ENCODE assay signal across 12 mouse cellular contexts in the genomic region with DNA sequence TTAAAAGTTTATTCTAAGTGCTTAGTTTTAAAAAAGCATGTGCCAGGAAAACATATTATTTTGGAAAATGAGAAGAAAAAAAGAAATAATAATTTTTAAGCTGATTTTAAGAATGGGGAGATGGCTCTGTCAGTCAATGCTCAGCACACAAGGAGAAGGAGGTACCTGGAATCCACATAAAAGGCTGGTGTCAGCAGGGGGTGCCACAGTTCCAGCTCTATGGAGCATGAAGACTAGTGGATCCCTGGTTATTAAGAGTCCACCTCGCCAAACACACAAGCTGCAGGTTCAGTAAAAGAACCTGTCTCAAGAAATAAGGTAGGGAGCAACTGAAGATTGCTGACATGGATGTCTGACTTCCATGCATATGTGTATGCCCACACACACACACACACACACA.
DNase-seq lines count a peak whose midpoint lies in the region; ATAC-seq and TF ChIP-seq lines count a peak whose summit lies in the region.
"Had no signal": no experiment of that assay in that cellular context is flagged by ENCODE, and none has a peak within 500 bp of the region (broad histone marks: within the 10 kb centered on the region; RNA-seq: fewer than 3 reads in every experiment).

No protein-coding gene starts in this region.

- no peak overlapping the region for H3K4me2 ChIP-seq in hindbrain, postnatal 0 days (ENCODE audit: low read depth, low read length)
- H3K4me2 ChIP-seq in hindbrain, embryonic 14.5 days (replicated peaks), result no peak overlapping the region
- no peak overlapping the region for H3K4me2 ChIP-seq in midbrain, embryonic 14.5 days (ENCODE audit: low read length)
- no peak overlapping the region for H3K4me2 ChIP-seq in midbrain, embryonic 11.5 days
- H3K4me2 ChIP-seq: lung, embryonic 15.5 days; neural tube, embryonic 15.5 days had no signal

- no peaks in the 10 kb centered on the region for H3K4me1 ChIP-seq in hindbrain, postnatal 0 days (ENCODE audit: insufficient read depth, low read length)
- H3K4me1 ChIP-seq in hindbrain, embryonic 14.5 days (replicated peaks; ENCODE audit: control insufficient read depth, insufficient read depth, low read length), result no peaks in the 10 kb centered on the region
- H3K4me1 ChIP-seq in midbrain, embryonic 14.5 days (ENCODE audit: control insufficient read depth, insufficient read depth, low read length), result no peaks in the 10 kb centered on the region
- no peaks in the 10 kb centered on the region for H3K4me1 ChIP-seq in midbrain, embryonic 11.5 days (ENCODE audit: control insufficient read depth, insufficient read depth, low read length)
- H3K4me1 ChIP-seq: lung, embryonic 15.5 days; neural tube, embryonic 15.5 days had no signal

- H3K27me3 ChIP-seq in hindbrain, postnatal 0 days (ENCODE audit: insufficient read depth, low read length), result no peaks in the 10 kb centered on the region
- H3K27me3 ChIP-seq in hindbrain, embryonic 14.5 days (ENCODE audit: control insufficient read depth, insufficient read depth, low read length), result no peaks in the 10 kb centered on the region
- H3K27me3 ChIP-seq in midbrain, embryonic 14.5 days (ENCODE audit: control insufficient read depth, insufficient read depth, low read length), result no peaks in the 10 kb centered on the region
- no peaks in the 10 kb centered on the region for H3K27me3 ChIP-seq in midbrain, embryonic 11.5 days (ENCODE audit: control insufficient read depth, insufficient read depth, low read length)
- H3K27me3 ChIP-seq: lung, embryonic 15.5 days; neural tube, embryonic 15.5 days had no signal

- WGBS in hindbrain, postnatal 0 days, result 55% methylated on average over 1 of the region's 1 CpGs
- 50% methylated on average over 1 of the region's 1 CpGs for WGBS in hindbrain, embryonic 14.5 days
- WGBS in midbrain, embryonic 14.5 days, result 32% methylated on average over 1 of the region's 1 CpGs
- 64% methylated on average over 1 of the region's 1 CpGs for WGBS in midbrain, embryonic 11.5 days

- H3K4me3 ChIP-seq in hindbrain, postnatal 0 days (ENCODE audit: low read length), result no peak overlapping the region
- H3K4me3 ChIP-seq in hindbrain, embryonic 14.5 days (replicated peaks; ENCODE audit: low read length), result no peak overlapping the region
- no peak overlapping the region for H3K4me3 ChIP-seq in midbrain, embryonic 14.5 days (replicated peaks; ENCODE audit: low read depth, low read length)
- no peak overlapping the region for H3K4me3 ChIP-seq in midbrain, embryonic 11.5 days (ENCODE audit: low read depth, low read length)
- H3K4me3 ChIP-seq: lung, embryonic 15.5 days; neural tube, embryonic 15.5 days had no signal

- H3K36me3 ChIP-seq in hindbrain, postnatal 0 days (ENCODE audit: insufficient read depth, low read length), result no peaks in the 10 kb centered on the region
- H3K36me3 ChIP-seq in hindbrain, embryonic 14.5 days (replicated peaks; ENCODE audit: control insufficient read depth, insufficient read depth), result no peaks in the 10 kb centered on the region
- H3K36me3 ChIP-seq in midbrain, embryonic 14.5 days (ENCODE audit: control insufficient read depth, insufficient read depth, low read length), result no peaks in the 10 kb centered on the region
- H3K36me3 ChIP-seq in midbrain, embryonic 11.5 days (ENCODE audit: control insufficient read depth, insufficient read depth, low read length), result no peaks in the 10 kb centered on the region
- H3K36me3 ChIP-seq: lung, embryonic 15.5 days; neural tube, embryonic 15.5 days had no signal

- intact Hi-C loops in heart, postnatal 36 days (cut with DNase I), result loop anchor here (1.0 kb wide), 2 partner anchors 100 to 104 kb away; no protein-coding TSS in a partner anchor

- no peak overlapping the region for H3K9ac ChIP-seq in hindbrain, postnatal 0 days (replicated peaks; ENCODE audit: low read length)
- H3K9ac ChIP-seq in hindbrain, embryonic 14.5 days, result no peak overlapping the region
- no peak overlapping the region for H3K9ac ChIP-seq in midbrain, embryonic 14.5 days (replicated peaks; ENCODE audit: low read length)
- no peak overlapping the region for H3K9ac ChIP-seq in midbrain, embryonic 11.5 days (ENCODE audit: low read length)
- H3K9ac ChIP-seq: lung, embryonic 15.5 days; neural tube, embryonic 15.5 days had no signal

- no peaks in the 10 kb centered on the region for H3K9me3 ChIP-seq in hindbrain, postnatal 0 days (ENCODE audit: low read length)
- no peaks in the 10 kb centered on the region for H3K9me3 ChIP-seq in hindbrain, embryonic 14.5 days (ENCODE audit: control insufficient read depth, low read length)
- H3K9me3 ChIP-seq in midbrain, embryonic 14.5 days (ENCODE audit: control insufficient read depth, low read length), result no peaks in the 10 kb centered on the region
- H3K9me3 ChIP-seq in midbrain, embryonic 11.5 days (ENCODE audit: control insufficient read depth, low read length), result no peaks in the 10 kb centered on the region
- H3K9me3 ChIP-seq: lung, embryonic 15.5 days; neural tube, embryonic 15.5 days had no signal

- ATAC-seq in hindbrain, postnatal 0 days, result no peak
- ATAC-seq in hindbrain, embryonic 14.5 days (ENCODE audit: low FRiP score), result no peak
- no peak for ATAC-seq in midbrain, embryonic 14.5 days (ENCODE audit: low FRiP score, low TSS enrichment)
- ATAC-seq in midbrain, embryonic 11.5 days (ENCODE audit: low FRiP score), result no peak
- ATAC-seq: forebrain, embryonic 16.5 days had no signal

- TF ChIP-seq CTCF in hindbrain, postnatal 0 days (IDR thresholded peaks at IDR 0.05; ENCODE audit: low read depth), result no peak

- H3K27ac ChIP-seq in hindbrain, postnatal 0 days, result no peak overlapping the region
- no peak overlapping the region for H3K27ac ChIP-seq in hindbrain, embryonic 14.5 days
- no peak overlapping the region for H3K27ac ChIP-seq in midbrain, embryonic 14.5 days (replicated peaks; ENCODE audit: low read depth, low read length)
- H3K27ac ChIP-seq in midbrain, embryonic 11.5 days (ENCODE audit: low read depth, low read length), result no peak overlapping the region
- H3K27ac ChIP-seq: lung, embryonic 15.5 days; neural tube, embryonic 15.5 days had no signal

- DNase-seq in hindbrain, postnatal 0 days (ENCODE audit: low spot score), result peak; percentile 9
- no peak for DNase-seq in hindbrain, embryonic 14.5 days (ENCODE audit: low spot score)
- peak; percentile 4 for DNase-seq in midbrain, embryonic 14.5 days
- DNase-seq in midbrain, embryonic 11.5 days (ENCODE audit: low spot score, missing footprints), result no peak
- DNase-seq in heart, postnatal 36 days, result peak; percentile 5 to 21
- peak; percentile 67 to 85 for DNase-seq in kidney, postnatal 36 days
- no peak for DNase-seq in spleen, adult 12 weeks (ENCODE audit: low spot score)
- DNase-seq: cerebellum, adult 9-10 months; gastrocnemius, postnatal 14 days had no signal

Comparison
In these comparisons a context has a peak if more than half of its experiments do, and no peak if none do; other contexts are left out.
1. DNase-seq: peak in hindbrain, postnatal 0 days (single experiment), midbrain, embryonic 14.5 days (single experiment), heart, postnatal 36 days (2 of 2) and kidney, postnatal 36 days (2 of 2); none in hindbrain, embryonic 14.5 days (single experiment), midbrain, embryonic 11.5 days (single experiment) and spleen, adult 12 weeks (single experiment).